Mouse (Mus musculus): ENCODE data around the gene Cnnm3.
"Not testable (repeated sequence)": the region's sequence is repeated elsewhere in the genome, so short reads cannot be mapped to it uniquely, and the experiment has no call there.

Cnnm3 gene

DNA sequence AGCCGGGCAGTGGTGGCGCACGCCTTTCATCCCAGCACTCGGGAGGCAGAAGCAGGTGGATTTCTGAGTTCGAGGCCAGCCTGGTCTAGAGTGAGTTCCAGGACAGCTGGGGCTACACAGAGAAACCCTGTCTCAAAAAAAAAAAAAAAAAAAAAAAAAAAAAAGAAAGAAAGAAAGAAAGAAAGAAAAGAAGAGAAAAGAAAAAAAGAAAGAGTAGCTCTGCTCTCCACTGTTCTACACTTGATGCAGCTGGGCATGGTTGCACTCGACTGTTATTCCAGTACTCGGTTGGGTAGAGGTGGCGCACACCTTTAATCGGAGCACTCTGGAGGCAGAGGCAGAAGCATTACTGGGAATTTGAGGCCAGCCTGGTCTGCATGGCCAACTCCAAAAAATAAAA lies 25.1 kb downstream of the Cnnm3 start, which contains the start of gene Ankrd23:
Ankrd23 (minus strand) TSS at position 101 of the 400 bp plus-strand sequence.
- not testable (repeated sequence) for DNase-seq

DNA sequence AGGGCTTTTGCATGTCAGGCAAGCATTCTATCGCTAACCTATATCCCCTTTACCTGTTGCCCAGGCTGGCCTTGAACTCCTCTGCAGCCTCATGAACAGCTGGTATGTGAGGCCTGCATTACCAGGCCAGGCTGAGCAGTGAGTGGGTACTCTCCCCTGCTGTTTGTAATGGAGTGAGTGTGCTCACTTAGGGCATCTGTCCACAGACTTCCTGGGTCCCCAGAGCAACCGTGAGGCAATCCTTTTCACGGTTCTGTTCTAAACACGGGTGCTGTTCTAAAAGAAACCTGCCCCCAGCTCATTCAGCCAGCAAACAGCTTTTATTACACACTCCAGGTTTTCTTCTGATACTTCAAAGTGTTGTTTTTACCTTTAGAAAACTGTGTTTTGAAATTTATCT lies 27.1 kb downstream of the Cnnm3 start:
- DNase-seq = no peak

DNA sequence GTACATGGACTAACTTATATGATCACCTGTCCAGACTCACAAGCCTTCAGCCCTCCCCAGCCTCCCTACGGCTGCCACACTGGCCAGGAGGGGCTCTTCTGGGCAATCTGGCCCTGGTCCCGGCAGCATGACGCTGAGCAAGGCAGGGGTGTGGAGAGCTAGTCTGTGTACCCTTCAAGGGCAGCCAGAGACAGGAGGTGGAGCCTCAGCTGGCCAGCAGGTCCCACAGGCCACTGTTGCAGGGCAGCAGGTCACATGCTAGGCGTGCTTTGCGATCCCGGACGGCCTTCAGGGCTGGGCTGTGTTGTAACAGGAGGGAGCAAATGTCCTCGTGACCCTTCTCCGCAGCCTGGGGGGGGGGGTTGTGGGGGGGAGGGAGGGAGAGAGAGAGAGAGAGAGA lies 27.5 kb downstream of the Cnnm3 start, which contains the start of gene Gm42417:
Gm42417 (minus strand) TSS at position 244 of the 400 bp plus-strand sequence.
- DNase-seq = peak in 1 of 2 experiments; percentile 43

DNA sequence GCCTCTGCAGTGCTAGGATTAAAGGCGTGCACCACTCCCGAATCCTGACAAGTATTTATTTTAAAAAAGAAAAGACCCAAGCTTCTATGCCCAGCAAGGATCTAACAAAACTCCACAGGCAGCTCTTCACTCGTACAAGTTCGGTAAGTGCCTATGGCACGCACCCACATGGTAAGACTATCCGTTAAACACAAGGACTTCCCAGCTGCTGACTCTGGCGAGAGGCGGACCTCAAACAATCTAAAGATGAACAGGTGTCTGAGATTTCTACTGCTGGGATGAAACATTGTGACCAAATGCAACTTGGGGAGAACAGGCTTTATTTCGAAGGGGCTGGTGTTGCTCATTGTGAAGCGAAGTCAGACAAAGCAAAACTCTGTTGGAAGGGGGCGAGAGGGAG lies 28.5 kb downstream of the Cnnm3 start:
- no peak for DNase-seq

DNA sequence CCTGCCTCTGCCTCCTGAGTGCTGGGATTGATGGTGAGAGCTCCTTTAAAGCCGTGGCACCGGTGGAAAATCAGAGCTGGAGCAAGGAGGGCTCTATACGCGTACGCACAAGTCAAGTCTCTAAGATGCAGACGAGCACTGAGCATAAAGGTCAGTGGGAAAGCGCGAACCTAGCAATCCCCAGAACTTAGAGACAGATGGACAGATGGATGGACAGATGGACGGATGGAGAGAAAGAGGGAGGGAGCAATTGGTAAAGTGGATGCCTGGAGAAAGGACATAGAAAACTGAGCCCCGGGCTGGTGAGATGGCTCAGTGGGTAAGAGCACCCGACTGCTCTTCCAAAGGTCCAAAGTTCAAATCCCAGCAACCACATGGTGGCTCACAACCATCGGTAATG lies 29.1 kb downstream of the Cnnm3 start:
- no peak for DNase-seq

DNA sequence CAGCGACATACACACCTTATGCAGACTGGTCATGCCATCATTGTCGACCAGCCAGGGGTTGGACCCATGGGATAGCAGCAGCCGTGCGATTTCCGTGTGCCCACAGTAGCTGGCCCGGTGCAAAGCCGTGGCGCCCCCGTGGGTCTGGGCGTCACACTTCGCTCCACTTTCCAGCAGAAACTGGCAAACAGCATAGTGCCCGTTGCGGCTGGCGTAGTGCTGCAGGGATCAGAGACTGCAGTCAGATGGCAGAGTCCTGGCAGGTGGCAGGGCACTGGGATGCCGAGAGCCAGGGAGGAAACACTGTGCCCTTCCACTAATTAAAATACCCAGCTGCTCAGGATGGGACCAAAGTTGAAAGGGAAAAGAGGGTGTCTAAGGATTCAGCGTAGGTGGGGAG lies 30.2 kb downstream of the Cnnm3 start:
- peak; percentile 73 to 81 for DNase-seq

DNA sequence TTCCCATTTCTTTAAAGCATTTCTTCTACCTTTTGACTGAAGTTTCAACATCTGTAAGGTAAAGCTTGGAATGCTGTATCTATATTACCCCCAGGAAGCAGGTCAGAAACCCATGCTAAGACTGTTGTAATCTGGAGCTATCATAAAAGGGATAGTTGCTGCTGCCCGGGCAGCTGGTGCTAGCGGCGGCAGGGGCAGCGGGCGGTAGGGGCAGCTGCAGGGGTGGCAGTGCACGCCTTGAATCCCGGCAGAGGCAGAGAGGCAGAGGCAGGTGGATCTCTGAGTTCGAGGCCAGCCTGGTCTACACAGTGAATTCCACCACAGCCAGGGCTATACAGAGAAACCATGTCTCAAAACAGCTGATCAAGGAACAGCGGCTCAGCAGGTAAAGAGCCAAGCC lies 31.3 kb downstream of the Cnnm3 start:
- no peak for DNase-seq

DNA sequence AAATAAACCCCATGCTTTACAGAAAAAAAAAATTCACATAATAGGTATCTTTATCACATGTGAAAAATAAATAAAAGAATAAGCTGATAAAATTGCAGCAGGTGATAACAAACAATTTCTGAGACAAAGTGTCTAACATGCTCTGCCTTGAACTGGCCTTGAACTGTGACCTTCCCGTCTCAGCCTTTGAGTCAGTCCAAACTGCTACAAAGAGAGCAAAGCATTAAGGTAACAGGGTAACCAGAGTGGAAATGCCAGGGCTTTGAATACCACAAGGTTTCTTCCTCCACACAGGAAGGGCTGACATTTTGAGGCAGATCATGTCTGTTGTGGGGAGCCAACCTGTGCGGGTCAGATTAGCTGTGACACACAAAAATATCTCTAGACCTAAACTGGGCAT lies 33.7 kb downstream of the Cnnm3 start:
- no peak for DNase-seq

DNA sequence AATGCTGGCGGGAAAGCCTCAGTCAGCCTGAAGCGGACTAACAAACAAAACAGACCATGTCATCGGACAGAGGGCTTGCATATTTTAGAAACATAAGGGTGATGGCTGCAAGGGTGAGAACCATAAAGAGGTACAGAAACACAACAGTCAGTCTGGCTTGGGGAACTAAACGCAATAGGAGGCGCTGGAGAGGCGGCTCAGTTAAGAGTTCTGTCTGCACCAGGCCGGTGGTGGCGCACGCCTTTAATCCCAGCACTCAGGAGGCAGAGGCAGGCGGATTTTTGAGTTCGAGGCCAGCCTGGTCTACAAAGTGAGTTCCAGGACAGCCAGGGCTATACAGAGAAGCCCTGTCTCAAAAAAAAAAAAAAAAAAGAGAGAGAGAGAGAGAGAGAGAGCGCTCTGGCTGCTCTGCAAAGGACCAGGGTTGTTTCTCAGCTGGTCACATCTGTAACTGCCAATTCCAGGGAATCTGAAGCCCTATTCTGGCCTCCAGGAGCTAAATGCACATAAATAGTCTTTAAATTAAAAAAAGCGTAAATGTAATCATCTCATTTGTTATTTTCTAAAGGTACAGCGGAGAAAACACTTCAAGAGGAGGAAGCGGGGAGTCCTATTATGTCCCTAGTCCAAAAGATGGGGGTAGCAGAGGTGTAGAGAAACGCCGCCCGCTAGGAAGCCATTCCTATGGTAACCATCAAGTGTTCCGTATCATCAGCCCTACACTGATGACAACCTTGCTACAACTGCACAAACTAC lies 34.4 kb downstream of the Cnnm3 start:
- DNase-seq = peak in 1 of 2 experiments; percentile 66

DNA sequence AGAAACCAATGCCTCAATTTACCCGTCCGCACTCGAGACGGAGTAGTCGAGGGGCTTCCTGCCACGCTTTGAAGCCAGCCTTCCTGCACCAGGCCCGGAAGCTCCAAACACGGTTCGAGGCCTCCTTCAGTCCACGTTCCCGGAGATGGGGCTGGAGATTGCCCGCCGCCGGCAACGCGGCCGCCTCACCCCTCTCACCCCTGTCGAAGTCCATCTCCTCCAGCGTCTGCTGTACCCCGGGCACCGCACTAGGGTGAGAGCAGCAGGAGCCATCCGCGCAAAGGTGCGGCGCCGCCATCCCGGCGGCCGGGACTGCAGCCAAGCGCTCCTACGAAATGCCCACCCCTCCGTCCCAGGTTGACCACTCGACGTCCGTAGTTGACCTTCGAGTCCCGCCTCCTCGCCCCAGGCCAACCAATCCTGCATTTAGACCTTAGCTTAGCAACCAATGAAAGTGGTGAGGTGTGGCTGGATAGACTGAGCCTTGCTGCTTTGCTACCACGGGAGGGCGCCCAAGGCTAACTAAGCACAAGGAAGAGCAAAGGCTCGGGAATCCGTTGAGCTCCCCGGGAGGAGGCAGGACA lies 35.3 kb downstream of the Cnnm3 start, which contains the start of gene Ankrd39:
Ankrd39 (minus strand) TSS at position 558 of the 584 bp plus-strand sequence.
- DNase-seq = peak; percentile 97 to 98

DNA sequence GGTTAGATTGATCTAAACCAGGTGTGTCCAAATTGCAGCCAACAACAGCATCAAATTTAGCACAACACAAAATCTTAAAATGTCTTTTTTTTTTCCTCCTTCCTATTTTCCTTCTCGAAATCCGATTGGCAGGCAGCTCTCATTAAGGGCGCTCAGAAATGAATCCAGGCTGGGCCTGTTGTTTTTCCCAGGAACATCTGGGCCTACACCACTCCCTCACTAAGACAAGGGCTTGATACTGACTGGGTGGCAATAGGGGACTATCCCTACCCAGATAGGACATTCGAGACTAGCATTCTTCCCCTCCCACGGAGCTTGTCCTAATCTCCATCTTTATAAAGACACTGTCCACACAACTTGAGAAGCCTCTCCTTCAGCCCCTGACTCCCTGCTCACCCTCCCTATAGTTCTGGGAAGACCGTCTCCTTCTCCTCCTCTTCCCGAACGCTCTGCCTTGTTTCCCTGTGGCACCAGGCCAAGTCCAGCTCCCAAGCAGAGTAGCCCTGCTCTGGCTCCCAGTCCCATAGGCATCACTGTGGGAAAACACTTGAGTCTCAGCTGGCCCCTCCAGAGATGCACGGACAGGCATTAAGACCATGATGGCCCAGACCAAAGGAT lies 36.4 kb downstream of the Cnnm3 start:
- peak; percentile 55 to 76 for DNase-seq

DNA sequence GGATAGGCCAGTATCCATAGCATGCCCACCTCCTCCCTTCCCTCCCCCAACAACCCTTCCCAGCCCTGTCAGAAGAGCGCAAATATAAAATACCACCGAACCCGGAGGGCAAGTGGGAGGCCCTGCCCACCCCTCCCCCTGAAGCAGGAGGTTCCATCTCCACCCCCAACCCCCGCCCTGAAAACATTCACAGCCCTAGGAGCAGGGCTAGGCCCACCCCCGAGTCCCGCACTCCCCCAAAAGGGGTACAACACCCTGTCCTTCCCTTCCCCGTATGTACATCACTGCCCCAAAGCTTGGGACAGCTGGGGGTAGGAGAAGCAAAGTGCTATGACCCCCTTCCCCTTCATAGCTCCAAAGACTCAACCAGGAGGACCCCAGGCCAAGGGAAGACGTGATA lies 37.1 kb downstream of the Cnnm3 start:
- DNase-seq = no peak

DNA sequence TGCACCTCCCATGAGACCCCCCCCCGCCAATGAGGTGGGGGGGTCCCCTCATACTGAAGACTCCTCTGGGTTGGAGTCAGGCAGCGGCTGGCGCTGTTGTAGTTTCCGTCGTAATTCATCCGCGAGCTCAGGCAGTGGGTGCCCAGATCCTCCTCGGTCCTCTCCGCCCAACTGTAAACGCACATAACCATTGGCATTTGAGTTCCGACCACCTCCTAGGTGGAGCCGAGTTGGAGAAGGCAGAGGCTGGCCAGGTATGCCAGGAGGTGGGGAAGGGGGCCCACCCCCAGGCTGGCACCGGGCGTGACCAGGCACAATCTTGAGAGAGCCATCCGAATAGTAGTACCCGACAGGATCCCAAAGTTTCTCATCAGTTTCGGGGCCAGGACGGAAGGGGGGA lies 37.8 kb downstream of the Cnnm3 start:
- no peak for DNase-seq

DNA sequence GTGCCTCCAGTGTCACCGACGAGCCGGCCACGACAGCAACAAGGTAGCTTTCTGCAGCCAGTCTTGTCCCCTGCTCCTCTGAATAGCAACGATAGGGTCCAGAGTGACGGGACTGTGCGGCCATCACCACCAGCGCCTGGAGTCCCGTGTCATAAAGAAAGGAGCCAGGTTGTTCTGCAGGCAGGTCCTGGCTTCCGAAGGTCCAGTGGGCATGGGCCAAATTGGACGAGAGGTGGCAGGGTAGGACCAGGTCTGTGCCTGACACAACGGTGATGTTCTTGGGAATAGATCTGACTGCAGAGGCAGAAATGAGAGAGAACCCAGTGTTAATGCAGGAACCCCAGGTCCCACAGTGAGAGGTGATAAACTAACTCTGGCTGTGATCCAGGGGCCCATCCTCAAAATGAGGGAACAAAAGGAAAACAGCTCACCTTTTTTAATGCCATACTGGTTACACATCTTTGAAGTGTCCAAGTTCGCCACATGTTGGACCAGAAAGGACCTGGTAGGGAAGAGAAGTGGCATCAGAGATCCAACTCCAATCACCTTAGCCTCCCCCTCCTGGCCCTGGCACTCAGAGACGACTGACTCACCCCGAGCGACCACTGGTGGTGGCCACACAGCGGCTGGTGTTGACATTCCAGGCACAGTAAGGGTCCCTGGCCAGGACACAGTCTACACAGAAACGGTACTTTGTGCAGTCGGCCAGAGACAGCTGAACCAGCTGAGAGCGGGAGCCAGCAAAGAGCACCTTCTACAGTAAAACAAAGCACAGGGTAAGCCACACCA lies 38.6 kb downstream of the Cnnm3 start:
- DNase-seq = peak; percentile 72 to 76

DNA sequence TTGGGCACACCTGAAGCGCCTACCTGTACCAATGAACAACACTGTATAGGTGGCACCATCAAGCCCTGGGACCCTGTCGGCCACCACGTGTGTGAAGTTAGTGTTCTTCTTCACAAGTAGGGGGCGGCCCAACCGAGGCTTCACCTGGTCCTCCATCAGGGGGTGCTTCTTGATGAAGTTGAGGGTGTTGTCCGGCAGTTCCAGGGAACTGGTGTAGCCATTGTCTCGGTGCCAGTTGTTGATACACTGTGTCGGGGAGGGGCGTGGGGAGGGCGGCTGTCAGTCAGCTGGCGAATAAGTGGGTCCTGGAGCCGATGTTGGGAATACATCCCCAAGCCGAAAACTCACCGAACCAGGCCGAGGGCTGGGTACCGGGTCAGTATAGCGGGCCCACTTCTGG lies 40.2 kb downstream of the Cnnm3 start:
- DNase-seq = peak; percentile 54 to 58

DNA sequence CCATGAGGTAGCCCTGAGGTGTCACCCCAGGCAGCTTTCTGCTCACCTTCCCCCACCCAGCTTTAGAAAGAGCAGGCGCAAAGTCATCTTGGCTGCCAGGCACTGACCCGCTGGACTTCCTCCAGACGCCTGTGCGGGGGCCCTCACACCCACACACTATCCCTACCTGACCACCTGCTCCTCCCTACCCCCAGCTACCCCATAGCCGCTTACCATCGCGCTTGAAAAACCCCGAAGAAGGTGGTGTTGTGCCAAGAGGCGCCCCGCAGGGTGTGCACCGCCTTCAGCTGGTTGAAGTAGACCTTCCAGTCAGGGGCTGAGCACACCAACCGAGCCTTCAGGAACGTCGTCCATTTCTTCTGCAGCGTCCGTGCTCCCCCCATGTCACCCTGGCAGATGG lies 40.8 kb downstream of the Cnnm3 start:
- DNase-seq = peak; percentile 90

DNA sequence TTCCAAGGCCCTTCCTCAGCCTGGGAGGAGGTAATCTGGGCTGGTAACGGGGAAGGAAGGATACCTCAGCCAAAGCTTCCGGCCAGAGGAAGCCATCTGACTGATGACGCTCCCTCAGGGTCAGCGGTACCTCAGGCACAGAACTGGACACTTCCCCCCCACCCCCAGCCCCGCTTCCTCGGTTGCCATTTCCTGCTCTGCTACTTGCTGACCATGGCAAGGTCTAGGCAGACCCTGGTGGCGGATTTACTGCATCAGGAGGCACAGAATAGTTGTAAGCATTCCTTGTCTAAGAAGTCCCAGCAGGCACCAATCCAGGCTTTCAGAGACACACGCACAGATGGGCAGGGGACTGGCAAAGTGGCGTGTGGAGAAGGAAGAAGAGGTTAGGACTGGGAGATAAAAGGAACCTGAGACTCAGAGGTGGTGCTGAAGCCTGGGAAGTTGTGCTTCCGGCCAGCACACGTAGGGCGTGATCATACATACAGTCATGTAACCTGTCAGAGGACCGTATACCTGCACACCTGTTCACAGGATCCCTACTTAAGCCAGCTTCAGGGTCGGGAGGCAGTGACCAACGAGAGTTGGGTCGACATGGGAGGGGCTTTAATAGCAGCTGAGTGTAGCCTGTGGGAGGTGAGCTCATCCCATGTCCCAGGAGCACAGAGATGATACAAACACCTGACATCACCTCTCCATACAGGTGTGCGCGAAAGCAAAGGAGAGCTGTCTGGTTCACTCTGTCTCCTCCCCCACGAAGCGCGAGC lies 43.1 kb downstream of the Cnnm3 start:
- peak; percentile 43 to 47 for DNase-seq

DNA sequence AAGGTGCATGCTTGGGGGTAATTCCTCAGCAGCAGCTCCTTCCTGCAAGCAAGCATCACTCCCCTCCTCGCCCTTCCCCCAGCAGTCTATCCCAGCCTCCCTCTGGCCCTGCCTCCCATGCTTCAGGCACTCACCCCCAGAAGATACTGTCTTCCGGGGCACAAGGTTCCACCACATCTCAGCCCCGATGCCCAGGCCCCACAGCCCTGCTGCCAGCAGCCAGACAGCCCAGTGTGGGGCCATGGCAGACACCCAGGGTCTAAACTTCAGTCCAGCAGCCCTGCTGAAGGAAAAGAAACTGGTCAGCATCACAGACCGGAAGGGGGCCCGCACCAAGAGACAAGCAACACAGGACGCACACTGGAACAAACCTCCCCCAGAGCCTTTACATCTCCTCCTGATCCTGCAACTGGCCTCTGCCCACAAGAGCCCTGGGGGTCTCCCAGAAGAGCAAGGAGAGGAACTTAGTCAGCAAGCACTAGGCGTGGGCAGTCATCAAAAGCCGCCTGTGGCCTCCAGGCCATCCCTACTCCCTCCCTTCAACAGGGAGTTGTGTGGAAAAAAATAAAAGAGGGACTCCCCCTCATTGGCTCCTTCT lies 44.2 kb downstream of the Cnnm3 start:
- peak; percentile 69 to 75 for DNase-seq

DNA sequence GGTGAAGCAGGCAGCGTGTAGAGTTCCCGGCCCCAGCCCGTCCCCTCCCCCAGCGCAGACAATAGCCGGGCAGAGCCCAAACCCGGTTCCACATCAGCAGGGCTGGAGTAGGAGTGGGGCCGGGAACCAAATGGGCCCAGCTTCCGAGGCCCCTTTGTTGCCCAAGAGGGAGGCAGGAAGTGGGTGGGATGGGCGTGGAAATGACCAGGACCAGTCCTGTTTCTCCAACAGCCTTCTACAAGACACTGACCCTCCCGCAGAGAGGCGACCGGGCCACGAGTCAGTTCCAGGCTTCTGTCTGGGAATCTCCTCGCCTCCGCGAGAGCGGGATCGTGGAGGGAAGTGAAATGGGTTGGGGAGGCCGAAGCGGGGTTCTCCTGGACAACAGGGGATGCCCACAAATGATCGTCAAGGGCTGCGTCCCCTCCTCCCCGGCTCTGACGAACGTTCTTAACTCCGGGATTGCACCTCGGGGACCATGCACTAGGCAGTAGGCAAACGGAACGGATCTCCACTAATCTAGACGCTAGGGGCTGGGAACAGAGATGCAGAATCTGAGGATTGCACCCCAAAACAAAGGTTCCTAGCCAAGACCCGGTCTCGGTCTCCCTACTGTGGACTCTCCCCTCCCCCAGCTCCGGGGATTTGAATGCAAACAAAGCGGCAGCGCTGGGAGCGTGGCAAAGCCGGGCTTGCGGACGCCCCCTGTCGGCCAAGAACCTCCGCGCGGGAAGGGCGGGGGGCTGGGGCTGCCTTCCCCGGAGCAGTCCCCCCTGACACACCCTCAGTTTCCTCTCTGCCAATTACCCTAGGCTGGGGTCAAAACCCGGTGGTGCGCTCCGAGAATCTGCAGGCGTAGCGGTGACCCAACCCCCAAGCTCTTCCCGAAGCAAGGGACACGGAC lies 45.1 kb downstream of the Cnnm3 start:
- peak; percentile 96 to 98 for DNase-seq

DNA sequence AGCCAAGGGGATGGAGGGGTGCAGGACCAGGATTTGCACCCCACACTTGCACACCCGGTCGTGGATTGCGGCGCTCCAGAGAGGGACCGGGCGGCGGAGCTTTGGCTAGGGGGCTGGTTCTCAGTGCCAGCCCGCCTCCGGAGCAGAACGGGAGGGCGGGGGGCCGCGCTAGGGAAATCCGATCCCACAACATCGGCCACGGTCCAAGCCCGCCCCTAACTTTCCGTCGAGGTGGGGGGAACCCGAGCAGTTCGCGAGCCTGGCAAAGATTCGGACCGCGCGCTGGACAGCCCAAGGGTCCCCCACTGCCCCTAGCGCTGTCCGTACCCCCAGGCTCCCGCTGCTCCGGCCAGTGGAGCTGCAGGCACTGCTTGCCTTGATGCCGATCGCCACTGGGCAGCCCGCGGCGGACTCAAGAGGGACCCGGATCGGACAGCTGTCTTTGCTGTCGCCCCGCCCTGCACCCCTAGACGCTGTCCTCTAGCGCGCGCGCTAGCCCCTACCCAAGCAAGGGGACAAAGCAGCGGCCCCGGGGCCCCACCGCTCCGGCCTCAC lies 45.9 kb downstream of the Cnnm3 start:
- peak; percentile 81 to 82 for DNase-seq
